27 mouse cellular contexts compared by ENCODE assay signal in the genomic region with DNA sequence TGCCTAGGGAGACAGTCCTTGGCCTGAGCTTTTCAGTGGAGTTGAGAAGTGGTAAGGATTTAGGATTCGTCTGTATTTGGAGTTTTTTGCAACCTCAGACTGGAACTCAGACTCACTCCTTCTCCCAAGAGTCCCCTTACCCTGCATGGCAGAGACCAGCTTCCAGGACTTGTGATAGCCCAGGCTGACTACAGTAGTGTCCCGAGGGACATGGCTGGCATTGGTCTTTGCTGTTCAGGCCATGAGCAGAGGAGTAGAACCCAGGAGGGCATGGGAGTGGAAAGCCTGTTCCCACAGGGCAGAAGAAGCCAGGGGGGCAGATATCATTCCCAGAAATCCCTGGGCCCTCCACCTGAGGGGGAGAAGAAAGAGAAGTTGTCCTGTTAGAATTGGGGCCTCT. TPM values are rescaled to one million over a fixed set of nuclear protein-coding genes. Genes with fewer than 3 reads are reported as not detected.
DNase-seq lines count a peak whose midpoint lies in the region; TF ChIP-seq lines count a peak whose summit lies in the region.
"Had no signal": no experiment of that assay in that cellular context is flagged by ENCODE, and none has a peak within 500 bp of the region (broad histone marks: within the 10 kb centered on the region; RNA-seq: fewer than 3 reads in every experiment).

No protein-coding gene starts in this region.

- H3K36me3 ChIP-seq in CH12.LX (replicated peaks in 1 of 2; ENCODE audit: control insufficient read depth in 1 of 2, insufficient read depth in 1 of 2, low read length in 1 of 2): peaks cover 3 to 35% of the 10 kb centered on the region in 2 experiments
- H3K36me3 ChIP-seq: G1E had no signal

- peak overlapping the region; percentile 4 to 60 (median 52) for H3K4me3 ChIP-seq in CH12.LX (replicated peaks in 1 of 3; ENCODE audit: low read depth in 2 of 3, low read length in 2 of 3, poor library complexity in 1 of 3)

- no peak for TF ChIP-seq RAD21 in CH12.LX (IDR thresholded peaks at IDR 0.05; ENCODE audit: low read depth, low read length)

- peaks cover under 1% of the 10 kb centered on the region for H3K9me3 ChIP-seq in CH12.LX (replicated peaks; ENCODE audit: low read length)
- H3K9me3 ChIP-seq: G1E had no signal

- H3K4me1 ChIP-seq in CH12.LX (ENCODE audit: control insufficient read depth in 1 of 2, insufficient read depth in 2 of 2): peaks cover 53 to 65% of the 10 kb centered on the region in 2 experiments

- dilution Hi-C loops in CH12.LX (cut with MboI; ENCODE audit: extremely low pct_ligation_motif_present, extremely low pct_unique_long_range_greater_than_20kb, low sequenced_read_pairs): no loop called here

- H3K27me3 ChIP-seq in CH12.LX (replicated peaks): no peaks in the 10 kb centered on the region
- H3K27me3 ChIP-seq: Patski had no signal

- in situ Hi-C loops in CH12.LX (cut with MboI; ENCODE audit: low pct_ligation_motif_present, low pct_unique_long_range_greater_than_20kb, low sequenced_read_pairs): no loop called here

- peak; percentile 56 for DNase-seq in adrenal gland, postnatal 10 days
- no peak for DNase-seq in adrenal gland, adult 8-10 months
- DNase-seq in adrenal gland, postnatal 14 days: peak; percentile 53
- DNase-seq in adrenal gland, postnatal 4 days (ENCODE audit: low spot score in 2 of 2): no peak
- DNase-seq in adrenal gland, postnatal 25 days: peak; percentile 26
- no peak for DNase-seq in adrenal gland, adult 18-20 months (ENCODE audit: low spot score in 2 of 2)
- no peak for DNase-seq in CH12.LX (ENCODE audit: extremely low read depth)
- DNase-seq in thymus, postnatal 25 days: no peak
- DNase-seq: adrenal gland, adult 2 months; B cell, adult 2 months; cerebellum, adult 11 months; cerebellum, adult 11-12 months; cerebellum, adult 18-20 months; cerebellum, adult 2 months; cerebellum, adult 8-10 months; cerebellum, adult 9-10 months; cerebellum, adult 9-11 months; cerebellum, postnatal 10 days; cerebellum, postnatal 14 days had no signal

- H3K9ac ChIP-seq in CH12.LX (ENCODE audit: insufficient read depth, low read depth): no peak overlapping the region

- H3K79me2 ChIP-seq in CH12.LX (replicated peaks; ENCODE audit: control insufficient read depth, extremely low read depth, insufficient read depth, poor library complexity, severe bottlenecking): no peaks in the 10 kb centered on the region

- TF ChIP-seq POLR2A in CH12.LX (IDR thresholded peaks at IDR 0.05; ENCODE audit: low read depth, low read length): no peak

- peak overlapping the region; percentile 78; the same call in 1 of the 2 replicates for H3K4me2 ChIP-seq in CH12.LX (ENCODE audit: insufficient read depth, low read depth, poor library complexity, severe bottlenecking)

- no peak for TF ChIP-seq CTCF in CH12.LX (conservative IDR thresholded peaks at IDR 0.05 in 1 of 2, IDR thresholded peaks at IDR 0.05 in 1 of 2; ENCODE audit: low read depth in 2 of 2, low read length in 2 of 2)

- TF ChIP-seq EP300 in CH12.LX (IDR thresholded peaks at IDR 0.05; ENCODE audit: low read length): no peak

- no peak overlapping the region for H3K27ac ChIP-seq in CH12.LX (ENCODE audit: insufficient read depth, low read depth)

TF ChIP-seq in CH12.LX, 34 proteins besides CTCF, POLR2A, EP300 and RAD21:
- TF ChIP-seq BHLHE40 (IDR thresholded peaks at IDR 0.05; ENCODE audit: low read depth, low read length): no peak

RNA-seq across cellular contexts. Expression of a gene that starts 31.3 kb away (rescaled TPM):
- total RNA-seq in adrenal gland, postnatal 10 days (2021): not detected
- total RNA-seq in adrenal gland, adult 8-10 months (2022): not detected
- not detected in 2 replicates for total RNA-seq in adrenal gland, postnatal 14 days (2021)
- not detected for total RNA-seq in adrenal gland, postnatal 4 days (2021)
- not detected in 2 replicates for total RNA-seq in adrenal gland, postnatal 25 days (2021)
- total RNA-seq in adrenal gland, adult 18-20 months (2021): not detected
- total RNA-seq in CH12.LX (2012; rRNA removed) (2.0 and 2.2 TPM in 2 replicates), CH12.LX (2014; rRNA removed) (1.1 TPM in 2 replicates)
- 5.2 and 6.0 TPM in 2 replicates for polyA plus RNA-seq in CH12.LX (2012; ENCODE audit: insufficient read length, low read depth)
- total RNA-seq: adrenal gland, adult 2 months; adrenal gland, postnatal 36 days; ES-E14; MEL had no signal
- polyA plus RNA-seq: adrenal gland, adult 2 months; brain, embryonic 14.5 days; C2C12; CD4-positive, CD25-positive, alpha-beta regulatory T cell, adult 4 months; cerebellum, adult 2 months; G1E; Patski had no signal

Comparison
In these comparisons a context has a peak if more than half of its experiments do, and no peak if none do; other contexts are left out.
1. DNase-seq: peak in adrenal gland, postnatal 10 days (single experiment), adrenal gland, postnatal 14 days (single experiment) and adrenal gland, postnatal 25 days (single experiment); none in adrenal gland, adult 8-10 months (single experiment), adrenal gland, postnatal 4 days (0 of 2), adrenal gland, adult 18-20 months (0 of 2), CH12.LX (single experiment) and thymus, postnatal 25 days (single experiment).